Mouse (Mus musculus): Measurements from ENCODE around the gene Rspo1. TPM values are rescaled to one million over a fixed set of nuclear protein-coding genes. Genes with fewer than 3 reads are reported as not detected.
A peak's percentile ranks its signal among the peaks of the same experiment; 100 is the strongest.

Rspo1 gene
- polyA plus RNA-seq, 1 experiment from 2014 or later = 26.2 TPM

- H3K4me1 ChIP-seq = no peaks in the 10 kb centered on the region
- H3K4me3 ChIP-seq (replicated peaks) = no peak overlapping the region
- WGBS = 53% methylated on average over 15 of the region's 15 CpGs
- no peaks in the 10 kb centered on the region for H3K9me3 ChIP-seq
- no peak overlapping the region for H3K27ac ChIP-seq
- no peak overlapping the region for H3K9ac ChIP-seq
- no peak for ATAC-seq (ENCODE audit: low FRiP score)
- peaks cover 14% of the 10 kb centered on the region; the same call in 1 of the 2 replicates for H3K27me3 ChIP-seq
- no peaks in the 10 kb centered on the region for H3K36me3 ChIP-seq (replicated peaks)
- no peak overlapping the region for H3K4me2 ChIP-seq
Measured at GRCm38 (mm10) chr4:125007460-125007859, 21.2 kb downstream of the Rspo1 start.

- Histone ChIP-seq H3K27me3 (peaks cover 14% of the 10 kb centered on the region; the same call in 1 of the 2 replicates), H3K9ac (no peak overlapping the region), H3K36me3 (replicated peaks) (no peaks in the 10 kb centered on the region), H3K4me1 (no peaks in the 10 kb centered on the region), H3K9me3 (no peaks in the 10 kb centered on the region), H3K4me3 (replicated peaks) (no peak overlapping the region), H3K4me2 (no peak overlapping the region), H3K27ac (no peak overlapping the region)
- WGBS = 70% methylated on average over 6 of the region's 6 CpGs
- no peak for ATAC-seq (ENCODE audit: low FRiP score)
Measured at GRCm38 (mm10) chr4:125008220-125008619, 22.0 kb downstream of the Rspo1 start.

GRCm38 (mm10) chr4:125008712-125009111, 22.5 kb downstream of the Rspo1 start:
- 78% methylated on average over 8 of the region's 8 CpGs for WGBS

GRCm38 (mm10) chr4:125015806-125016635, 29.8 kb downstream of the Rspo1 start, which contains the start of gene Gnl2:
TSS of gene Gnl2 (plus strand) at chr4:125016585.
- Histone ChIP-seq H3K4me1 (no peaks in the 10 kb centered on the region), H3K27ac (no peak within 1 kb of the TSS), H3K27me3 (no peaks in the 10 kb centered on the region), H3K4me3 (replicated peaks) (no peak within 1 kb of the TSS), H3K36me3 (replicated peaks) (no peaks in the 10 kb centered on the region), H3K4me2 (no peak within 1 kb of the TSS), H3K9ac (no peak within 1 kb of the TSS), H3K9me3 (no peaks in the 10 kb centered on the region)
- ATAC-seq (ENCODE audit: low FRiP score) = no peak
- 92% methylated on average over 10 of the region's 10 CpGs for WGBS

More at GRCm38 (mm10) chr4:125008712-125009111, 22.5 kb downstream of the Rspo1 start:
- Histone ChIP-seq H3K36me3 (replicated peaks) (no peaks in the 10 kb centered on the region), H3K27ac (no peak overlapping the region), H3K4me1 (no peaks in the 10 kb centered on the region), H3K27me3 (peaks cover 14% of the 10 kb centered on the region; the same call in 1 of the 2 replicates), H3K9me3 (no peaks in the 10 kb centered on the region), H3K4me3 (replicated peaks) (no peak overlapping the region), H3K9ac (peak overlapping the region; percentile 21; the same call in 1 of the 2 replicates), H3K4me2 (no peak overlapping the region)
- ATAC-seq (ENCODE audit: low FRiP score) = no peak

- H3K9ac ChIP-seq = no peak overlapping the region
- H3K4me1 ChIP-seq = no peaks in the 10 kb centered on the region
- no peak overlapping the region for H3K27ac ChIP-seq
- ATAC-seq (ENCODE audit: low FRiP score) = no peak
- H3K36me3 ChIP-seq (replicated peaks) = no peaks in the 10 kb centered on the region
- H3K27me3 ChIP-seq = 0 out of 2 replicates have a peak, but pooled peaks cover under 1% of the 10 kb centered on the region
- no peak overlapping the region for H3K4me2 ChIP-seq
- no peak overlapping the region for H3K4me3 ChIP-seq (replicated peaks)
- H3K9me3 ChIP-seq = no peaks in the 10 kb centered on the region
- WGBS = 83% methylated on average over 11 of the region's 11 CpGs
Measured at GRCm38 (mm10) chr4:125017431-125017830, 31.2 kb downstream of the Rspo1 start.

- Histone ChIP-seq H3K36me3 (replicated peaks) (no peaks in the 10 kb centered on the region), H3K4me1 (no peaks in the 10 kb centered on the region), H3K4me3 (replicated peaks) (no peak overlapping the region), H3K9ac (no peak overlapping the region), H3K27me3 (0 out of 2 replicates have a peak, but pooled peaks cover 14% of the 10 kb centered on the region), H3K9me3 (no peaks in the 10 kb centered on the region), H3K27ac (no peak overlapping the region), H3K4me2 (no peak overlapping the region)
- WGBS = 33% methylated on average over 11 of the region's 11 CpGs
- ATAC-seq (ENCODE audit: low FRiP score) = no peak
Measured at GRCm38 (mm10) chr4:125020780-125021538, 34.7 kb downstream of the Rspo1 start.

- H3K4me1 ChIP-seq = peaks cover 15% of the 10 kb centered on the region
- H3K36me3 ChIP-seq (replicated peaks) = peaks cover 5% of the 10 kb centered on the region
- no peaks in the 10 kb centered on the region for H3K9me3 ChIP-seq
- H3K9ac ChIP-seq = peak overlapping the region; percentile 78
- under 1% methylated on average over 50 of the region's 50 CpGs for WGBS
- H3K4me3 ChIP-seq (replicated peaks) = peak overlapping the region; percentile 71
- H3K27ac ChIP-seq = no peak overlapping the region; the same call in 1 of the 2 replicates
- peak overlapping the region; percentile 81 for H3K4me2 ChIP-seq
- peaks cover 3% of the 10 kb centered on the region; the same call in 1 of the 2 replicates for H3K27me3 ChIP-seq
- ATAC-seq (ENCODE audit: low FRiP score) = peak; percentile 97
Measured at GRCm38 (mm10) chr4:125029891-125030614, 43.8 kb downstream of the Rspo1 start.

- WGBS = 94% methylated on average over 4 of the region's 4 CpGs
- Histone ChIP-seq H3K4me2 (no peak overlapping the region), H3K36me3 (replicated peaks) (peaks cover 38% of the 10 kb centered on the region), H3K9me3 (no peaks in the 10 kb centered on the region), H3K4me3 (replicated peaks) (no peak overlapping the region), H3K27ac (no peak overlapping the region), H3K27me3 (no peaks in the 10 kb centered on the region), H3K4me1 (peaks cover 15% of the 10 kb centered on the region), H3K9ac (no peak overlapping the region)
- no peak for ATAC-seq (ENCODE audit: low FRiP score)
Measured at GRCm38 (mm10) chr4:125034341-125034740, 48.1 kb downstream of the Rspo1 start.

GRCm38 (mm10) chr4:125044454-125044853, 58.2 kb downstream of the Rspo1 start:
- no peak overlapping the region for H3K27ac ChIP-seq
- 87% methylated on average over 7 of the region's 7 CpGs for WGBS
- peaks cover 95% of the 10 kb centered on the region for H3K36me3 ChIP-seq (replicated peaks)
- no peak overlapping the region for H3K4me2 ChIP-seq
- no peaks in the 10 kb centered on the region for H3K27me3 ChIP-seq
- no peaks in the 10 kb centered on the region for H3K4me1 ChIP-seq
- no peaks in the 10 kb centered on the region for H3K9me3 ChIP-seq
- ATAC-seq (ENCODE audit: low FRiP score) = no peak
- no peak overlapping the region for H3K9ac ChIP-seq
- H3K4me3 ChIP-seq (replicated peaks) = no peak overlapping the region

GRCm38 (mm10) chr4:125055385-125055784, 69.2 kb downstream of the Rspo1 start:
- Histone ChIP-seq H3K4me3 (replicated peaks) (no peak overlapping the region), H3K36me3 (replicated peaks) (peaks cover 61% of the 10 kb centered on the region), H3K4me1 (peaks cover 4% of the 10 kb centered on the region), H3K27me3 (no peaks in the 10 kb centered on the region), H3K9ac (no peak overlapping the region), H3K9me3 (no peaks in the 10 kb centered on the region), H3K4me2 (no peak overlapping the region), H3K27ac (no peak overlapping the region)
- WGBS = 91% methylated on average over 9 of the region's 9 CpGs
- no peak for ATAC-seq (ENCODE audit: low FRiP score)

- Histone ChIP-seq H3K27ac (no peak overlapping the region), H3K36me3 (replicated peaks) (peaks cover 50% of the 10 kb centered on the region), H3K4me3 (replicated peaks) (no peak overlapping the region), H3K4me1 (peaks cover 4% of the 10 kb centered on the region), H3K27me3 (no peaks in the 10 kb centered on the region), H3K9ac (no peak overlapping the region), H3K9me3 (no peaks in the 10 kb centered on the region), H3K4me2 (no peak overlapping the region)
- no peak for ATAC-seq (ENCODE audit: low FRiP score)
- WGBS = 85% methylated on average over 4 of the region's 4 CpGs
Measured at GRCm38 (mm10) chr4:125056476-125056875, 70.2 kb downstream of the Rspo1 start.

- Histone ChIP-seq H3K4me1 (peaks cover 4% of the 10 kb centered on the region), H3K27me3 (no peaks in the 10 kb centered on the region), H3K4me3 (replicated peaks) (no peak overlapping the region), H3K9ac (no peak overlapping the region), H3K9me3 (no peaks in the 10 kb centered on the region), H3K27ac (no peak overlapping the region), H3K4me2 (no peak overlapping the region), H3K36me3 (replicated peaks) (peaks cover 42% of the 10 kb centered on the region)
- WGBS = 64% methylated on average over 3 of the region's 3 CpGs
- no peak for ATAC-seq (ENCODE audit: low FRiP score)
Measured at GRCm38 (mm10) chr4:125057273-125057672, 71.0 kb downstream of the Rspo1 start.

All from forebrain, embryonic 12.5 days (tissue).